Mouse (Mus musculus) cerebellum, adult 8-10 months (tissue): ENCODE data around the gene Phykpl.

Source experiments
- DNase-seq: peaks from one replicate; pipeline ENCODE4 v3.0.0; 2022

Phykpl gene

GRCm38 (mm10) chr11:51646751-51647667 is 62.5 kb downstream of the Phykpl start:
- DNase-seq = no peak

- DNase-seq = no peak
Measured at GRCm38 (mm10) chr11:51648566-51648965, 64.0 kb downstream of the Phykpl start.

- DNase-seq = no peak
Measured at GRCm38 (mm10) chr11:51649111-51649888, 64.7 kb downstream of the Phykpl start.

- DNase-seq = no peak
Measured at GRCm38 (mm10) chr11:51649889-51650199, 65.3 kb downstream of the Phykpl start.

GRCm38 (mm10) chr11:51650261-51650660 is 65.7 kb downstream of the Phykpl start:
- no peak for DNase-seq

- DNase-seq = peak; percentile 48
Measured at GRCm38 (mm10) chr11:51650691-51651515, 66.3 kb downstream of the Phykpl start, which contains the start of the genes N4bp3 and D930048N14Rik. Gene N4bp3, minus strand, starts transcription at chr11:51650842. Gene D930048N14Rik, plus strand, starts transcription at chr11:51650954.

- DNase-seq = no peak
Measured at GRCm38 (mm10) chr11:51652889-51653418, 68.4 kb downstream of the Phykpl start.

GRCm38 (mm10) chr11:51653736-51654135 is 69.2 kb downstream of the Phykpl start:
- no peak for DNase-seq
